Mouse (Mus musculus): Measurements from ENCODE around the gene Foxn3. TPM values are rescaled to one million over a fixed set of nuclear protein-coding genes. Genes with fewer than 3 reads are reported as not detected.

Gene Foxn3
- polyA plus RNA-seq, 1 experiment from 2014 or later = 74.5 TPM

DNA sequence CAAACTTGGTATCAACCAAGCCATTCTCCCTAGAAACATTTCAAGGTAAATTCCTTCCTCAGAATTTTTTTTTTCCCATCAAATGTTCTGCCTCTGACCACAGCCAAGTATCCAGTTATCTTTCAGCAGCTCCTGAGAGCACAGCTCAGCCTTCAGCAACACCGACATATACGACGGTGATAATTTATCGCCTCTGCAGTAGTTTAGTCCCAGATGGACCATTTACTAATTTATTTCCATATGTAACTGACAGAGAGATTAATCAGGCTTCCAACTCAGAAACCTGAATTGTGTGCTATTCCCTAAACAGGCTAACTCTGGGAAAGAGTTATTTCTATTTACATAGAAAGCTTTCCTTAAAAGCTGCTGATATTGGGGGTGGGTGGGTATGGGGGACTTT, 109.6 kb downstream of the Foxn3 start:
- Histone ChIP-seq H3K36me3 (no peaks in the 10 kb centered on the region), H3K27ac (replicated peaks) (peak overlapping the region; percentile 46), H3K9ac (no peak overlapping the region), H3K4me1 (replicated peaks) (peaks cover 53% of the 10 kb centered on the region), H3K9me3 (no peaks in the 10 kb centered on the region), H3K27me3 (no peaks in the 10 kb centered on the region), H3K4me2 (no peak overlapping the region), H3K4me3 (no peak overlapping the region)
- 33% methylated on average over 4 of the region's 4 CpGs for WGBS
- ATAC-seq (ENCODE audit: low read depth) = 0 out of 2 replicates have a peak, but pooled peaks have one; percentile 24

GRCm38 (mm10) chr12:99450076-99450475, 113.3 kb downstream of the Foxn3 start:
- H3K4me2 ChIP-seq = no peak overlapping the region
- H3K9ac ChIP-seq = no peak overlapping the region
- H3K27me3 ChIP-seq = no peaks in the 10 kb centered on the region
- no peak for ATAC-seq (ENCODE audit: low read depth)
- 94% methylated on average over 6 of the region's 6 CpGs for WGBS
- no peak overlapping the region for H3K4me3 ChIP-seq
- no peaks in the 10 kb centered on the region for H3K36me3 ChIP-seq
- no peaks in the 10 kb centered on the region for H3K9me3 ChIP-seq
- H3K4me1 ChIP-seq (replicated peaks) = peaks cover 23% of the 10 kb centered on the region
- no peak overlapping the region for H3K27ac ChIP-seq (replicated peaks)

DNA sequence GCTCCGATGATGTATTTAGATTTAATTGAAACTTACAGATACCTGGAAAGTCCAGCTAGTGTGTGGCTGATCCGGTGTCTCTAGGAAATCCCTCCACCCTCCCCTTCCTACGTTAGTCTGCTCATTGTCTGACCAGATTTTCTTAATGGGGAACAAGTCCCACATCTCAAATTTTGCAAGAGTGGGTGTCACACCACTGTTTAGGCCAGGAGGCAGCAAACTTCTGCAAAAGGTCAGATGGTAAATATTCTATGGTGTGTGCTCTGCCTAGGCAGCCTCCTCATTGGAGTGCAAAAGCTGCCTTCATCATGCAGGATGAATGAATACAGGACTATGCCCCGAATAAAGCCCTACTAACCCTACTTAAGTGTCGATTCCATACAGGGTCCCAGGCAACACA, 115.6 kb downstream of the Foxn3 start:
- 92% methylated on average over 5 of the region's 5 CpGs for WGBS
- Histone ChIP-seq H3K4me2 (no peak overlapping the region), H3K27ac (replicated peaks) (no peak overlapping the region), H3K27me3 (no peaks in the 10 kb centered on the region), H3K9ac (no peak overlapping the region), H3K36me3 (no peaks in the 10 kb centered on the region), H3K9me3 (no peaks in the 10 kb centered on the region), H3K4me1 (replicated peaks) (peaks cover 15% of the 10 kb centered on the region; the same call in 1 of the 2 replicates), H3K4me3 (no peak overlapping the region)
- ATAC-seq (ENCODE audit: low read depth) = no peak

GRCm38 (mm10) chr12:99445018-99445674, 118.2 kb downstream of the Foxn3 start:
- Histone ChIP-seq H3K36me3 (no peaks in the 10 kb centered on the region), H3K9me3 (no peaks in the 10 kb centered on the region), H3K4me2 (no peak overlapping the region), H3K9ac (no peak overlapping the region), H3K4me3 (no peak overlapping the region), H3K27me3 (no peaks in the 10 kb centered on the region), H3K4me1 (replicated peaks) (peaks cover 15% of the 10 kb centered on the region; the same call in 1 of the 2 replicates), H3K27ac (replicated peaks) (no peak overlapping the region)
- WGBS = 73% methylated on average over 6 of the region's 6 CpGs
- ATAC-seq (ENCODE audit: low read depth) = no peak

GRCm38 (mm10) chr12:99442819-99443218, 120.6 kb downstream of the Foxn3 start:
- Histone ChIP-seq H3K27ac (replicated peaks) (no peak overlapping the region), H3K4me1 (replicated peaks) (peaks cover 22% of the 10 kb centered on the region), H3K27me3 (no peaks in the 10 kb centered on the region), H3K4me3 (no peak overlapping the region), H3K36me3 (no peaks in the 10 kb centered on the region), H3K9ac (no peak overlapping the region), H3K9me3 (no peaks in the 10 kb centered on the region), H3K4me2 (no peak overlapping the region)
- WGBS = 90% methylated on average over 3 of the region's 3 CpGs
- no peak for ATAC-seq (ENCODE audit: low read depth)

- Histone ChIP-seq H3K9ac (no peak overlapping the region), H3K4me2 (no peak overlapping the region), H3K27me3 (no peaks in the 10 kb centered on the region), H3K9me3 (no peaks in the 10 kb centered on the region), H3K27ac (replicated peaks) (no peak overlapping the region), H3K4me3 (no peak overlapping the region), H3K36me3 (no peaks in the 10 kb centered on the region), H3K4me1 (replicated peaks) (peaks cover 18% of the 10 kb centered on the region)
- ATAC-seq (ENCODE audit: low read depth) = no peak
- WGBS = 70% methylated on average over 4 of the region's 4 CpGs
These were observed 122.4 kb downstream of the Foxn3 start for GRCm38 (mm10) chr12:99440953-99441352.

- Histone ChIP-seq H3K4me2 (no peak overlapping the region), H3K9me3 (no peaks in the 10 kb centered on the region), H3K9ac (no peak overlapping the region), H3K36me3 (no peaks in the 10 kb centered on the region), H3K27me3 (no peaks in the 10 kb centered on the region), H3K4me3 (no peak overlapping the region), H3K27ac (replicated peaks) (no peak overlapping the region), H3K4me1 (replicated peaks) (peaks cover 16% of the 10 kb centered on the region)
- WGBS = 64% methylated on average over 3 of the region's 3 CpGs
- no peak for ATAC-seq (ENCODE audit: low read depth)
These were observed 123.4 kb downstream of the Foxn3 start for GRCm38 (mm10) chr12:99440022-99440421.

DNA sequence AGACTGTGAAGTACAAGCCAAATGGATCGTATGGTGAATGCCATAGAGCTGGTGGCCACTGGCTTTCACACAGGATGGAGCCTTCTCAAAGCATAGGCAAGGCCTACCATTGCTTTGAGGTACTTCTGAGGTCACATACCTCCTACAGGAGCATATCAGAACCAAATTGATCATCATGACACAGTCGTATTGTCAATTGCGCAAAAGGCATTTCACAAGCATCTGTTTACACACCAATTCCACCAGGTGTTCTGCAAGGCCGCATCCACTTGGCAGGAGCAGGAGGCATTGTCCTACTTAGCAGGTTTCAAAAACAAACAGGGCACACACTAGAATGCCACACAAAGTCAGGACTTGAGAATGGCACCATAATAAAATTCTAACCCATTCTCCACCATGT, 128.2 kb downstream of the Foxn3 start:
- ATAC-seq (ENCODE audit: low read depth) = no peak
- H3K4me1 ChIP-seq (replicated peaks) = peaks cover 6% of the 10 kb centered on the region
- no peak overlapping the region for H3K9ac ChIP-seq
- WGBS = 94% methylated on average over 4 of the region's 4 CpGs
- H3K36me3 ChIP-seq = no peaks in the 10 kb centered on the region
- H3K4me2 ChIP-seq = no peak overlapping the region
- no peak overlapping the region for H3K4me3 ChIP-seq
- H3K27ac ChIP-seq (replicated peaks) = no peak overlapping the region
- no peaks in the 10 kb centered on the region for H3K9me3 ChIP-seq
- H3K27me3 ChIP-seq = no peaks in the 10 kb centered on the region

- 89% methylated on average over 5 of the region's 5 CpGs for WGBS
- no peak for ATAC-seq (ENCODE audit: low read depth)
- Histone ChIP-seq H3K4me1 (replicated peaks) (no peaks in the 10 kb centered on the region), H3K27ac (replicated peaks) (no peak overlapping the region), H3K9me3 (no peaks in the 10 kb centered on the region), H3K9ac (no peak overlapping the region), H3K27me3 (no peaks in the 10 kb centered on the region), H3K4me3 (no peak overlapping the region), H3K4me2 (no peak overlapping the region), H3K36me3 (no peaks in the 10 kb centered on the region)
These were observed 130.0 kb downstream of the Foxn3 start for GRCm38 (mm10) chr12:99433402-99433801.

- no peak for ATAC-seq (ENCODE audit: low read depth)
- 89% methylated on average over 6 of the region's 6 CpGs for WGBS
- H3K27ac ChIP-seq (replicated peaks) = no peak overlapping the region
- H3K36me3 ChIP-seq = no peaks in the 10 kb centered on the region
- H3K4me1 ChIP-seq (replicated peaks) = no peaks in the 10 kb centered on the region
- H3K4me3 ChIP-seq = no peak overlapping the region
- H3K9ac ChIP-seq = no peak overlapping the region
- H3K9me3 ChIP-seq = no peaks in the 10 kb centered on the region
- no peaks in the 10 kb centered on the region for H3K27me3 ChIP-seq
- no peak overlapping the region for H3K4me2 ChIP-seq
These were observed 131.8 kb downstream of the Foxn3 start for GRCm38 (mm10) chr12:99431541-99431940.

GRCm38 (mm10) chr12:99430992-99431391, 132.4 kb downstream of the Foxn3 start:
- 94% methylated on average over 3 of the region's 3 CpGs for WGBS

DNA sequence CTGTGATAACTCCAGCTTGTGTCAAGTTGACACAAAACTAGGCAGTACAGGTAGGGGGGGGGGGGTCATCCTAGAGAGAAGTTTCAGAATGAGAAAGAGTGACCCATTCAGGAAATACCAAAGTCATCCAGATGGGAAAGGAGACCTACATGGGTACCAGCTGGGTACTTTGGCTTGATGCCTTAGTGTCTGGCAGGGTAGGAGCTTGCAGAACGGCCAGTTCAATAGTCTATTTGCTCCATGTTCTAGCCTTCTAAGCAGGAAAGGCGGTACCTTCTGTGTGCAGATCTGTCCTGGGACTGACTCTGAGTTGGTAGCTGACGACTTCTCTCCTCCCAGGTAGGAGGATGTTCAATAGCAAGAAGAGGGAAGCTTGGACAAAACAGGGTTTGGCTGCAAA, 134.3 kb downstream of the Foxn3 start:
- no peak overlapping the region for H3K4me2 ChIP-seq
- H3K9me3 ChIP-seq = no peaks in the 10 kb centered on the region
- no peak overlapping the region for H3K4me3 ChIP-seq
- no peaks in the 10 kb centered on the region for H3K4me1 ChIP-seq (replicated peaks)
- no peaks in the 10 kb centered on the region for H3K36me3 ChIP-seq
- no peak overlapping the region for H3K9ac ChIP-seq
- 86% methylated on average over 3 of the region's 3 CpGs for WGBS
- ATAC-seq (ENCODE audit: low read depth) = no peak
- no peaks in the 10 kb centered on the region for H3K27me3 ChIP-seq
- no peak overlapping the region for H3K27ac ChIP-seq (replicated peaks)

More at GRCm38 (mm10) chr12:99430992-99431391, 132.4 kb downstream of the Foxn3 start:
- no peak for ATAC-seq (ENCODE audit: low read depth)
- no peak overlapping the region for H3K4me3 ChIP-seq
- no peaks in the 10 kb centered on the region for H3K27me3 ChIP-seq
- H3K4me1 ChIP-seq (replicated peaks) = no peaks in the 10 kb centered on the region
- H3K9me3 ChIP-seq = no peaks in the 10 kb centered on the region
- no peak overlapping the region for H3K4me2 ChIP-seq
- H3K9ac ChIP-seq = no peak overlapping the region
- H3K27ac ChIP-seq (replicated peaks) = no peak overlapping the region
- H3K36me3 ChIP-seq = no peaks in the 10 kb centered on the region

Measured in neural tube, embryonic 13.5 days (tissue).